ENCODE assay signal across 8 mouse cellular contexts in the genomic region with DNA sequence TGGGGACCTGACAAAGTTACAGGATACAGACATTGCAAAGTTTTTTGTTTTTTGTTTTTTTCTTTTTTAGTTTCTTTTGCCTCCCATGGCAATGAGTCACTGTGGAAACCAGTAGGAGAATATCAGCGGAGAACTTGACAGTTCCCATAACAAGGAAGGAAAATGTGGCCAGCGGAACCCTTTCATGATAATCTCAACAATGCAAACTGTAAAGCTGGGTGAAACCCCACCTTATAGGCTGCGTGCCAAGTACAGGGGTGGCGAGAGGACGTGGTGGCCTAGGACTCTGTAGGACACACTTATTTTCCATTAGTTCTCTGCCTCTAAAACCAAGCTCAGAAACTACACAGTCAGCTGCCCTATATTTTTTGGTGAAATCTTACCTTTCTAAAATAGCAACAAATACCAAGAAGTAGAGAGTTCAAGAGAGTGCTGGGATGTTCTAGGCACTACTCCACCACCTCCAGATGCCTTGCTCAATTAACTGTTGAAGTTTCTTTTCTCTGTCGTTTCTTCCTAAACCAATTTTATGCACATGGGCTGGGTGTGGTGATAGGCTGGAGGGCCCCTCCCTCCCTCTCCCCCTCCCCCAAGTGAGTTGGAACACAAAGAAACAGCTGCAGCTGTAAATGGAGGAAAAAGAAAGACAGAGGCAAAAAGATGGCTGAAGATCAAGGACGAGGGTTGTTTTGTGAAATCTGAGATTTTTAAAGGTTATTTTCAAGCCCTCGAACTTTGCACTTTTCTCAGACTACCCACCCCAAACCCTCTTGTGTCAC.
DNase-seq lines count a peak whose midpoint lies in the region; ATAC-seq lines count a peak whose summit lies in the region.

No protein-coding gene starts in this region.

- DNase-seq in liver: peak; percentile 4
- DNase-seq in embryonic facial prominence, embryonic 10.5 days (ENCODE audit: low spot score): peak; percentile 15
- peak; percentile 33 for DNase-seq in ovary, postnatal 14 days (ENCODE audit: low spot score)
- no peak for DNase-seq in hindbrain, embryonic 10.5 days (ENCODE audit: low spot score)
- DNase-seq in gastrocnemius, adult 18-20 months (ENCODE audit: low spot score): no peak

- no peak for ATAC-seq in liver, embryonic 12.5 days
- peak; percentile 66 for ATAC-seq in inflammation-experienced regulatory T-cells, adult 6 months
- no peak for ATAC-seq in midbrain, embryonic 13.5 days

- no peaks in the 10 kb centered on the region for H3K36me3 ChIP-seq in liver, embryonic 12.5 days
- H3K36me3 ChIP-seq in embryonic facial prominence, embryonic 10.5 days (replicated peaks): no peaks in the 10 kb centered on the region
- no peaks in the 10 kb centered on the region for H3K36me3 ChIP-seq in hindbrain, embryonic 10.5 days
- H3K36me3 ChIP-seq in midbrain, embryonic 13.5 days: no peaks in the 10 kb centered on the region

- 46% methylated on average over 8 of the region's 8 CpGs for WGBS in liver, embryonic 12.5 days (ENCODE audit: insufficient replicate concordance)
- 75% methylated on average over 8 of the region's 8 CpGs for WGBS in embryonic facial prominence, embryonic 10.5 days
- WGBS in hindbrain, embryonic 10.5 days: 76% methylated on average over 8 of the region's 8 CpGs
- 72% methylated on average over 8 of the region's 8 CpGs for WGBS in midbrain, embryonic 13.5 days

- H3K4me2 ChIP-seq in liver, embryonic 12.5 days: no peak overlapping the region
- H3K4me2 ChIP-seq in midbrain, embryonic 13.5 days (replicated peaks): no peak overlapping the region

- H3K27ac ChIP-seq in liver, embryonic 12.5 days: no peak overlapping the region
- H3K27ac ChIP-seq in embryonic facial prominence, embryonic 10.5 days (replicated peaks): no peak overlapping the region; the same call in 1 of the 2 replicates
- no peak overlapping the region for H3K27ac ChIP-seq in hindbrain, embryonic 10.5 days
- H3K27ac ChIP-seq in midbrain, embryonic 13.5 days: no peak overlapping the region

- H3K4me3 ChIP-seq in liver, embryonic 12.5 days: no peak overlapping the region
- no peak overlapping the region for H3K4me3 ChIP-seq in embryonic facial prominence, embryonic 10.5 days
- H3K4me3 ChIP-seq in hindbrain, embryonic 10.5 days: no peak overlapping the region
- no peak overlapping the region for H3K4me3 ChIP-seq in midbrain, embryonic 13.5 days (replicated peaks)

- H3K9me3 ChIP-seq in liver, embryonic 12.5 days (replicated peaks): no peaks in the 10 kb centered on the region
- no peaks in the 10 kb centered on the region for H3K9me3 ChIP-seq in embryonic facial prominence, embryonic 10.5 days
- H3K9me3 ChIP-seq in hindbrain, embryonic 10.5 days: no peaks in the 10 kb centered on the region
- H3K9me3 ChIP-seq in midbrain, embryonic 13.5 days: no peaks in the 10 kb centered on the region

- no peaks in the 10 kb centered on the region for H3K4me1 ChIP-seq in liver, embryonic 12.5 days
- peaks cover 15% of the 10 kb centered on the region for H3K4me1 ChIP-seq in embryonic facial prominence, embryonic 10.5 days
- peaks cover 10% of the 10 kb centered on the region; the same call in 1 of the 2 replicates for H3K4me1 ChIP-seq in hindbrain, embryonic 10.5 days (replicated peaks)
- 0 out of 2 replicates have a peak, but pooled peaks cover 2% of the 10 kb centered on the region for H3K4me1 ChIP-seq in midbrain, embryonic 13.5 days (replicated peaks)

- no peaks in the 10 kb centered on the region for H3K27me3 ChIP-seq in liver, embryonic 12.5 days (replicated peaks)
- H3K27me3 ChIP-seq in embryonic facial prominence, embryonic 10.5 days (replicated peaks; ENCODE audit: low read depth, poor library complexity, severe bottlenecking): no peaks in the 10 kb centered on the region
- no peaks in the 10 kb centered on the region for H3K27me3 ChIP-seq in hindbrain, embryonic 10.5 days (ENCODE audit: insufficient read depth, poor library complexity, severe bottlenecking)
- H3K27me3 ChIP-seq in midbrain, embryonic 13.5 days: no peaks in the 10 kb centered on the region

- no peak overlapping the region for H3K9ac ChIP-seq in liver, embryonic 12.5 days
- no peak overlapping the region for H3K9ac ChIP-seq in midbrain, embryonic 13.5 days (replicated peaks)

Comparison
In these comparisons a context has a peak if more than half of its experiments do, and no peak if none do; other contexts are left out.
1. DNase-seq: peak in liver (single experiment), embryonic facial prominence, embryonic 10.5 days (single experiment) and ovary, postnatal 14 days (single experiment); none in hindbrain, embryonic 10.5 days (single experiment) and gastrocnemius, adult 18-20 months (single experiment).